Mouse (Mus musculus) olfactory bulb, adult 2 months (tissue): ENCODE data around the gene Gm867.

Experiments
- CTCF ChIP-seq: fragments of 200-500 bp; IDR thresholded peaks from 2 replicates; pipeline ENCODE4 v1.5.1; 2012; ENCODE audit warnings: low read depth, mild to moderate bottlenecking, low read length, moderate library complexity; ENCODE audit not compliant: insufficient read depth
- POLR2A ChIP-seq: fragments of 200-500 bp; IDR thresholded peaks from 2 replicates; pipeline ENCODE4 v1.6.1; 2012; ENCODE audit warnings: mild to moderate bottlenecking, low read depth, low read length, moderate library complexity; ENCODE audit not compliant: insufficient read depth

- TF ChIP-seq POLR2A (no peak), CTCF (no peak)
Observed at GRCm38 (mm10) chr10:75932891-75933290, 7.6 kb downstream of the Gm867 start, which contains the start of gene Chchd10.
